Mouse (Mus musculus) kidney, embryonic 15.5 days (tissue): Measurements from ENCODE around the gene Tnni3k. TPM values are rescaled to one million over a fixed set of nuclear protein-coding genes. Genes with fewer than 3 reads are reported as not detected.

Source experiments
- ATAC-seq: fragments of 200-750 bp; cut with Nextera tagmentation; replicated peaks from 2 replicates; pipeline ENCODE4 v1.8.0; 2017; ENCODE audit warnings: moderate TSS enrichment; ENCODE audit not compliant: low FRiP score
- H3K27ac ChIP-seq: fragments of 300-500 bp; sonication (generic); 2 replicates; pipeline ENCODE4 v1.5.1; 2015; ENCODE audit warnings: mild to moderate bottlenecking, inconsistent platforms
- H3K27me3 ChIP-seq: fragments of 300-500 bp; sonication (generic); 2 replicates; pipeline ENCODE4 v1.6.1; 2015; ENCODE audit warnings: inconsistent platforms
- H3K36me3 ChIP-seq: fragments of 300-500 bp; sonication (generic); 2 replicates; pipeline ENCODE4 v1.6.1; 2015; ENCODE audit warnings: inconsistent platforms
- H3K4me1 ChIP-seq: fragments of 300-500 bp; sonication (generic); 2 replicates; pipeline ENCODE4 v1.6.1; 2015; ENCODE audit warnings: inconsistent platforms
- H3K4me2 ChIP-seq: fragments of 300-500 bp; sonication (generic); 2 replicates; pipeline ENCODE4 v1.6.1; 2015; ENCODE audit warnings: moderate library complexity, mild to moderate bottlenecking, inconsistent platforms
- H3K4me3 ChIP-seq: fragments of 300-500 bp; sonication (generic); replicated peaks from 2 replicates; pipeline ENCODE4 v1.5.1; 2015; ENCODE audit warnings: mild to moderate bottlenecking, inconsistent platforms
- H3K9ac ChIP-seq: fragments of 300-500 bp; sonication (generic); 2 replicates; pipeline ENCODE4 v1.6.1; 2015; ENCODE audit warnings: mild to moderate bottlenecking, inconsistent platforms
- H3K9me3 ChIP-seq: fragments of 300-500 bp; sonication (generic); replicated peaks from 2 replicates; pipeline ENCODE4 v1.6.1; 2016; ENCODE audit warnings: inconsistent platforms
- WGBS: fragments of 180-500 bp; shearing (Covaris S2); methylation state at CpG from one replicate; pipeline ENCODE4 v1.1.7; 2015; ENCODE audit warnings: mixed read lengths; 5-methylcytosine and 5-hydroxymethylcytosine counted together
- polyA plus RNA-seq: library from polyadenylated mRNA; unstranded; fragments of >200 nt; fragmentation: Nextera tagmentation; extraction: Ambion mirVana; gene quantifications from 2 replicates; pipeline ENCODE4 v1.2.1, GENCODE M21; 2015

Gene Tnni3k
- polyA plus RNA-seq, 1 experiment from 2014 or later, result not detected

GRCm38 (mm10) chr3:154744317-154744716 lies 310.9 kb downstream of the Tnni3k start:
- Histone ChIP-seq H3K4me2 (no peak overlapping the region), H3K27ac (no peak overlapping the region), H3K27me3 (no peaks in the 10 kb centered on the region), H3K4me3 (no peak overlapping the region), H3K36me3 (no peaks in the 10 kb centered on the region), H3K9me3 (no peaks in the 10 kb centered on the region), H3K9ac (no peak overlapping the region), H3K4me1 (no peaks in the 10 kb centered on the region)
- ATAC-seq, result no peak
- WGBS, result 90% methylated on average over 2 of the region's 2 CpGs

DNA sequence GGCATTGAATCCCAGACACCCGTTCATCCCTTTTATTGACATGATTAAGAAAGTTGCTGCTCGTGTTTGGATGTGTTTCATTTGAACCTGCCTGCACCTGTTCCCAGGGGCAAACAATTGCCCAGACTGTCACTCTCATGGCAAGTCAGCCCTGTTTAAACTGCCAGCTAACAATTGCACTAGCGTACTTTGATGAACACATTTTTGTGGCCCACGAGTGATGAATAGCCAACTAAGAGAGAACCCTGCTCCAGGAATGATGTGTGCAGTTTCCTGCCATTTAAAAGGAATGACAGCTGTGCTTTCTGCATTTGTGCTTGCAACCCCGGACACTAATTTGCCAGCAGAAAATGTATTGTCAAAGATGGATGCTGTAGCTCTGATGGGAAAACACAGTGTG lies 312.3 kb downstream of the Tnni3k start:
- no peak for ATAC-seq
- Histone ChIP-seq H3K4me2 (no peak overlapping the region), H3K36me3 (no peaks in the 10 kb centered on the region), H3K27me3 (no peaks in the 10 kb centered on the region), H3K4me3 (no peak overlapping the region), H3K9ac (no peak overlapping the region), H3K9me3 (no peaks in the 10 kb centered on the region), H3K4me1 (no peaks in the 10 kb centered on the region), H3K27ac (no peak overlapping the region)
- WGBS, result 57% methylated on average over 5 of the region's 5 CpGs

DNA sequence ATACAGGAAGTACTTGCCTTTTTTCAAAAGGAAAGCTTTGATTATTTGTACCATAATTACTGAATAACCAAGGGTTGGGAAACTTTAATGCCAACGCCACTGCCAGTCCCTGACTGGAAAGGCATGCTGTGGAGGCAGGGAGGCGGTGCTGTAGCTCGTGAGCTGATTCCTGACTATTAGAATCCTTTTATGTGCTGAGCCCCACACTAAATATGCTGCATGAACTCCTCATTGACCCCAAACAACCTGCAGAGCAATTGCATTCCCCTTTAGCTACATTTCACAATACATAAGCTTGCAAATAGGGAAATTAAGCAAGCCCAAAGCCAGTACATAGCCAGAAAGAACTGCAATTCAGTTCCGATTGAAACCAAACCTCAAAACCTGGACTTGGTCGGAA lies 313.7 kb downstream of the Tnni3k start:
- Histone ChIP-seq H3K27me3 (no peaks in the 10 kb centered on the region), H3K4me3 (no peak overlapping the region), H3K4me2 (no peak overlapping the region), H3K36me3 (no peaks in the 10 kb centered on the region), H3K4me1 (no peaks in the 10 kb centered on the region), H3K27ac (no peak overlapping the region), H3K9ac (no peak overlapping the region), H3K9me3 (no peaks in the 10 kb centered on the region)
- no peak for ATAC-seq
- WGBS, result 69% methylated on average over 5 of the region's 5 CpGs

Other genes starting within 250 kb of the Tnni3k start
- 12.2 and 14.2 TPM in 2 replicates for gene Fpgt, start 38.0 kb upstream of the Tnni3k start, polyA plus RNA-seq
- gene Lrriq3, start 38.0 kb upstream of the Tnni3k start, polyA plus RNA-seq, result 1.4 and 1.6 TPM in 2 replicates